Mouse (Mus musculus): Measurements from ENCODE around the gene Vmn2r40. TPM values are rescaled to one million over a fixed set of nuclear protein-coding genes. Genes with fewer than 3 reads are reported as not detected.
"Not testable (repeated sequence)": the region's sequence is repeated elsewhere in the genome, so short reads cannot be mapped to it uniquely, and the experiment has no call there.

Vmn2r40 gene
- not detected in 2 replicates for polyA plus RNA-seq (2015; fragmentation: Nextera tagmentation; extraction: Ambion mirVana)

DNA sequence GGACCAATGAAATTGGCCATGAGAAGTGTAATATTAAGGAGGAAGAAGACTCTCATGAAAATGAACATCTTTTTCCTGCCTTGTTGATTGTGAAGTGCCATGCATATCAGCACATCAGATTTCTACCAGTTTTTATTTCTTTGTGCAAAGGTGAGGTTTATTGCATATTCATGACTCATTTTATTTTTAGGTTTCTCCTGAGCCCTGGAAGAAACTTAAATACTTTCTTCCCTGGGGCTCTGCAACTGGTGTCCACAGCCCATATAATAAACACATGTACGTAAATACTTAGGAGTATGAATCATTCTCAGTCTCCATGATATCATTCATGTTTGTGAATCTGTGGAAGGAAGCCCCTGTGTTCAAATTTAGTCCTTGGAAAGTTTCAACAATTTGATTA is at the start of gene Vmn2r40:
Gene Vmn2r40, minus strand, starts transcription at position 101 of the 400 bp plus-strand sequence.
- ATAC-seq (ENCODE audit: low read depth); H3K9ac ChIP-seq; H3K27me3 ChIP-seq; H3K27ac ChIP-seq (replicated peaks); H3K4me1 ChIP-seq (replicated peaks); H3K36me3 ChIP-seq; H3K4me3 ChIP-seq; H3K4me2 ChIP-seq; H3K9me3 ChIP-seq: not testable (repeated sequence)
- no CpG with 5 or more reads among the region's 1 CpGs for WGBS

Other genes starting within 250 kb of the Vmn2r40 start
- not detected in 2 replicates for gene Vmn2r39, start 99.4 kb upstream of the Vmn2r40 start, polyA plus RNA-seq (2015; fragmentation: Nextera tagmentation; extraction: Ambion mirVana)
- gene Vmn2r38, start 166.4 kb upstream of the Vmn2r40 start, polyA plus RNA-seq (2015; fragmentation: Nextera tagmentation; extraction: Ambion mirVana): not detected in 2 replicates

All from neural tube, embryonic 13.5 days (tissue).